Mouse (Mus musculus): ENCODE measurements around the gene Sec24d. TPM values are rescaled to one million over a fixed set of nuclear protein-coding genes. Genes with fewer than 3 reads are reported as not detected.
A peak's percentile ranks its signal among the peaks of the same experiment; 100 is the strongest.

The Sec24d gene
- polyA plus RNA-seq, 1 experiment from 2014 or later, result 10.8 TPM

DNA sequence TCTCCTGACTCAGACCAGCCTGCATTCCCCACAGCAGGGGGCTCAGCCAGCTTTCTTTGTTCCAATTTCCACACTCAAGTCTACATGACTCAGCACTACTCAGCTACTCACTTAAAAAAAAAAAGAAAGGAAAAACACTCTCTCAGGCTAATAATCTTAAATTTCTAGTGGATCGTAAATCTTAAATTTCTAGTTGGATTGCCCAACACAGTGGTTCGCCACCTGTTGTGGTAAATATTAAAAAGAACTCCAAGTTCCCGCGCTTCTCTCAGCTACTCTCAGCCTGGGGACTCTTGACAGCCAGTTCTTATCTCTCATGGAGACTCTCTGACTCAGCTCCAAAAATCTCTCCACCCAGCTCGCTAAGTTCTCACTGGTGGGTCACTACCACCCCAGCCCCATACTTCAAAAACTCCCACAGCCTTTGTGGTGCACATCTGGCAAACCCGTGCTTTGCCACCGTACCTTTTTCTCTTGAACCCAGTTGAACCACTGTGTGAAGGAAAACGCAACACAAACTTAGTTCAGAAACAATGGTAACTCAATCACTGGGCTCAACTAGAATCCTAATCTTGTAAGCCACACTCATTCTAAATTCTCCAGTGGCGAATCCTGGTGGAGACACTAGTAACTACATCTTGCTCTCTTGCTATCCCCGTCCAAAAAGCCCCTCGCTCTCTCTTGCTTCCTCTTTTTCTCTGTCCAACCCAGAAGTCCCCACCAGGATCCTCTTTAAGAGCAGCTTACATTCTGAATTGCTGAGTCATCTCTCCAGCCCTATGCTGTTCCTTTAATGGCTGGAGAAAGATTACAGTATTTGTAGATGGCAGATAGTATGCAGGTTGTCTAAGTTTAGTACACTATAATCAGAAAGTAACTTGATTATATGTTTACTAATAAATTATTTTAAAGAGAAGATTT, 10.8 kb upstream of the Sec24d start:
- 85% methylated on average over 11 of the region's 11 CpGs for WGBS
- ATAC-seq, result no peak
- Histone ChIP-seq H3K4me3 (no peak overlapping the region), H3K4me2 (no peak overlapping the region), H3K27me3 (no peaks in the 10 kb centered on the region), H3K36me3 (ENCODE audit: poor library complexity, severe bottlenecking) (no peaks in the 10 kb centered on the region), H3K27ac (no peak overlapping the region), H3K4me1 (0 out of 2 replicates have a peak, but pooled peaks cover 3% of the 10 kb centered on the region), H3K9me3 (replicated peaks) (peaks cover 4% of the 10 kb centered on the region; the same call in 1 of the 2 replicates), H3K9ac (no peak overlapping the region)

DNA sequence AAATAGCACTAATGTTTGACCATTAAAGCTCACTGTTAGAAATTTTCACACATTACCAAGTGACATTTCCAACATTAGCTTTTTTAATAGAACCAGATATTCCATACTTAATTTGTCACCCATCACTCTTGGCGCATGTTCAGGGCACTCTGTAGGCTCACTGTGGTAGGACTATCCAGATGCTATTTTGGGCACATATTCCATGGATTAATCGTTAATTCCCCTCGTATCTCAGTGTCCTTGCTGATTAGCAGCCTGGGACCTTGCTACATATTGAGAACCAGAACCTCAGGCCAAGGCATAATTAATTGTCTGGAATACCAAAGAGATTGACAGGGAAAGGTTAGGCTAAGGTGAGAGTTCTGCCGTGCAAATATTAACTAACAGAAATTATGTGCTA, 8.5 kb upstream of the Sec24d start:
- H3K4me3 ChIP-seq, result no peak overlapping the region
- peaks cover 4% of the 10 kb centered on the region; the same call in 1 of the 2 replicates for H3K9me3 ChIP-seq (replicated peaks)
- no peaks in the 10 kb centered on the region for H3K36me3 ChIP-seq (ENCODE audit: poor library complexity, severe bottlenecking)
- H3K27me3 ChIP-seq, result no peaks in the 10 kb centered on the region
- 61% methylated on average over 4 of the region's 4 CpGs for WGBS
- no peak overlapping the region for H3K27ac ChIP-seq
- peak; percentile 67; the same call in 1 of the 2 replicates for ATAC-seq
- 0 out of 2 replicates have a peak, but pooled peaks cover 3% of the 10 kb centered on the region for H3K4me1 ChIP-seq
- H3K4me2 ChIP-seq, result no peak overlapping the region
- H3K9ac ChIP-seq, result no peak overlapping the region

DNA sequence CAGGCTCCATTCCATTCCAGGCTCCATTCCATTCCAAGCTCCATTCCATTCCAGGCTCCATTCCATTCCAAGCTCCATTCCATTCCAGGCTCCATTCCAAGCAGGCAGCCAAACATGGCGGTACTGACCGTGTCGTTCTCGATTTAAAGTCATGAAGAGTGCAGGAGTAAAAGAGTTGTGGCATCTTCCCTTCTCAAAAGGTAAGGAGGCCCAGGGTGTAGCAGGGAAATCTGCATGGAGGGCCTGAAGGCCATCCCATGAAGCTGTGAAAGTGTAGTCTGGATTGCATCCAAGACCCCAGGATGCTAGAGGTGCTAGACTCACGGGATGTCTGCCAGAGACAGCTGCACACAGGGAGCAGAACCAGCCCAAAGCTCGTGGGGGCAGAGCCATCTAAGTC, 2.5 kb upstream of the Sec24d start:
- Histone ChIP-seq H3K27me3 (peaks cover 10% of the 10 kb centered on the region; the same call in 1 of the 2 replicates), H3K4me3 (no peak overlapping the region), H3K9me3 (replicated peaks) (no peaks in the 10 kb centered on the region), H3K4me2 (no peak overlapping the region), H3K27ac (no peak overlapping the region), H3K36me3 (ENCODE audit: poor library complexity, severe bottlenecking) (no peaks in the 10 kb centered on the region), H3K9ac (no peak overlapping the region), H3K4me1 (peaks cover 9% of the 10 kb centered on the region; the same call in 1 of the 2 replicates)
- ATAC-seq, result no peak
- WGBS, result 58% methylated on average over 6 of the region's 6 CpGs

DNA sequence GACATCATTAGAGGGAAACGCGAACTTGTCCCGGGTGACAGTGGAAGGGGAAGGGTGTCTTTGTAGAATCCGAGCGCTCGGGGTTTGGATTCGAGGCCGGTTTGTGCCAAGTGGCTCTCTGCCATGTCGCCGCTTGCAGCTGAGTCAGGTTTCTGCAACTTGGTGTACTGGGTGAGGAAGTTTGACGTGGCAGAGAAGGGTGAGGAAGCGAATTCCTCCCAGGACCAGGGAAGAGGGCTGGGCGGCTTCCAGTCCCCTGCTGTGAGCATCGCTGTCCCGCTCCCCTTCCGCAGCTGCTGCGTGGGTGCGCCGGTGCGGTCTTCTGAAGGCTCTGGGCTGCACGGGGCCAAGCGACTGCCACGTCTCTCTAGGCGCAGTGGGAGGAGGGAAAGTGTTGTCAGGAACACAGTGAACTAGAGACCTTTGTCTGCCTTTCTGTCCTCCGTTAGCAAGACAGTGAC, 516 bp downstream of the Sec24d start:
- H3K27ac ChIP-seq, result no peak overlapping the region
- WGBS, result under 1% methylated on average over 24 of the region's 25 CpGs

DNA sequence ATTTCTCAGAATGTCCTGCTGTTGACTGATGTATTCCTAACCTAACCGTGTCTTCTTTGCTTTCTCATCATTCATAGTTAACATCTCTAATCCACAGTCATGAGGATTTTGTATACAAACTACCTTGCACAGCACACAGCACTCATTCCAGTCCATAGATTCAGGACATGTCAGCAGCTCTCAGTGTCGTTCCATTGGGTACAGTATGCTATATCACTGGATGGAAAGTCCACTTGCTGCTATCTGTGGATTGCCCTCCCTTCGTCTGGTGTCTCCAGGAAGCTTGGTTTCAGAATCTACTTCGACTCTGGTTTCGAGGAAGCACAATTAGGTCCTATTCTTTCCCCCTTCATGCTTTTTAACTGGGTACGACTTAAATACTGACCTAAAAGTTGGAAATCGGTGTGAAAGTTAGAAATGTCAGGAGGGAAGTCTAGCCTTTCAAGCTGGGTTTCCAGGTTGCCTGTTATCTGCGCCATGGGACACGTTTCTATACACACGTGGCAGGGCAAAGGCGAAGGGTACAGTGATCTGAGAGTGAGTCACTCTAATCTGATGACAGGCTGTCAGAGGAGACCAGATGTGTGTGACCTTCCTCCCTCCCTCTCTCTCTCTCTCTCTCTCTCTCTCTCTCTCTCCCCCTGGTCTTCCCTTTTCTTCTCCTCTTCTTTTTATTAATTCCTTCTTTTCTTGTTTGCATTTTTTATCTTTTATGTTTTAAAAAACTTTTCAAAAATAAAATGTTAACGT, 15.8 kb downstream of the Sec24d start:
- no peaks in the 10 kb centered on the region; the same call in 1 of the 2 replicates for H3K9me3 ChIP-seq (replicated peaks)
- ATAC-seq, result no peak
- H3K4me2 ChIP-seq, result no peak overlapping the region
- H3K9ac ChIP-seq, result no peak overlapping the region
- no peaks in the 10 kb centered on the region for H3K36me3 ChIP-seq (ENCODE audit: poor library complexity, severe bottlenecking)
- no peak overlapping the region for H3K4me3 ChIP-seq
- H3K4me1 ChIP-seq, result no peaks in the 10 kb centered on the region
- no peak overlapping the region for H3K27ac ChIP-seq
- no peaks in the 10 kb centered on the region for H3K27me3 ChIP-seq
- WGBS, result 87% methylated on average over 12 of the region's 12 CpGs

More for the DNA sequence above, 516 bp downstream of the Sec24d start:
- H3K4me3 ChIP-seq, result peak overlapping the region; percentile 59
- H3K4me1 ChIP-seq, result peaks cover 9% of the 10 kb centered on the region; the same call in 1 of the 2 replicates
- H3K9me3 ChIP-seq (replicated peaks), result no peaks in the 10 kb centered on the region
- peak overlapping the region; percentile 93 for H3K4me2 ChIP-seq
- H3K27me3 ChIP-seq, result peaks cover 10% of the 10 kb centered on the region; the same call in 1 of the 2 replicates
- peak overlapping the region; percentile 67 for H3K9ac ChIP-seq
- peak; percentile 57 for ATAC-seq
- no peaks in the 10 kb centered on the region for H3K36me3 ChIP-seq (ENCODE audit: poor library complexity, severe bottlenecking)

DNA sequence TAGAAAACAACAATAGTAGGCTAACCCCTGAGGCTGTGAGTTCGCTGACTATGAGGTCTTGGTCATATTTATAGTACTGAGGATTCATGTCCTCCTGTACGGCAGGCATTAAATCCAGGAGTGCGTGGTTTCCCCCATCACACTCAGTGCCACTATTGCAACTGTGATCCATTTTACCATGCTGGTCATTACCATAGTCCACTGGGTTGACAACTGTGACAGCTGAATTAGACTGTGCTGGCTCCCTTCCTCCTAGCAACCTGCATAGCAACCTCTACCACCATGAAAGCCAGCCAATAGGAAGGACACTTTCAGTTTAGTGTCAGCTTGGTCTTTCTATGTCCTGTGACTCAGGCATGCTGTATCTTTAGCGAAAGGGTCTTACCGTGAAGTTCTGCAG, 17.0 kb downstream of the Sec24d start:
- Histone ChIP-seq H3K4me1 (no peaks in the 10 kb centered on the region), H3K27ac (no peak overlapping the region), H3K4me2 (no peak overlapping the region), H3K9me3 (replicated peaks) (no peaks in the 10 kb centered on the region; the same call in 1 of the 2 replicates), H3K4me3 (no peak overlapping the region), H3K36me3 (ENCODE audit: poor library complexity, severe bottlenecking) (no peaks in the 10 kb centered on the region), H3K9ac (no peak overlapping the region), H3K27me3 (no peaks in the 10 kb centered on the region)
- no peak for ATAC-seq
- whole genome bisulfite sequencing, result 97% methylated on average over 5 of the region's 5 CpGs

DNA sequence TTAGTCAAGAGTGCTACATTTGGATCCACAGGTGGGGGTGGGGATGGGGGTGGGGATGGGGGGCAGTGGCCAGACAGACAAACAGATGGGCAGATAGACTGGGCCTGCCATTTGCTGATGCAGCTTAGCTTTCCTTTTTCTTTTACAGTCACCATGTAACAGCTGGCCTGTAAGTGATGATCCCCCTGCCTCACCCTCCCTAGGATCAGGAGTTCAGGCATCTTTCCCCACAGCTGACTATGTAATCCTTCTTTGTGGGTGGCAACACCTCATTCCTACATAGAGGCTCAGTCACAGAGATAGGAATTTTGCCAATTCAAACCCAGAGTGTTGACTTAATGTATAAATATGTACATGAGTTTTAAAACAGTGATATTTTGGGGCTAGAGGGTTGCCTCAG, 18.4 kb downstream of the Sec24d start:
- Histone ChIP-seq H3K4me2 (no peak overlapping the region), H3K27me3 (no peaks in the 10 kb centered on the region), H3K27ac (no peak overlapping the region), H3K4me1 (no peaks in the 10 kb centered on the region), H3K9ac (no peak overlapping the region), H3K9me3 (replicated peaks) (no peaks in the 10 kb centered on the region; the same call in 1 of the 2 replicates), H3K36me3 (ENCODE audit: poor library complexity, severe bottlenecking) (no peaks in the 10 kb centered on the region), H3K4me3 (no peak overlapping the region)
- no peak for ATAC-seq

DNA sequence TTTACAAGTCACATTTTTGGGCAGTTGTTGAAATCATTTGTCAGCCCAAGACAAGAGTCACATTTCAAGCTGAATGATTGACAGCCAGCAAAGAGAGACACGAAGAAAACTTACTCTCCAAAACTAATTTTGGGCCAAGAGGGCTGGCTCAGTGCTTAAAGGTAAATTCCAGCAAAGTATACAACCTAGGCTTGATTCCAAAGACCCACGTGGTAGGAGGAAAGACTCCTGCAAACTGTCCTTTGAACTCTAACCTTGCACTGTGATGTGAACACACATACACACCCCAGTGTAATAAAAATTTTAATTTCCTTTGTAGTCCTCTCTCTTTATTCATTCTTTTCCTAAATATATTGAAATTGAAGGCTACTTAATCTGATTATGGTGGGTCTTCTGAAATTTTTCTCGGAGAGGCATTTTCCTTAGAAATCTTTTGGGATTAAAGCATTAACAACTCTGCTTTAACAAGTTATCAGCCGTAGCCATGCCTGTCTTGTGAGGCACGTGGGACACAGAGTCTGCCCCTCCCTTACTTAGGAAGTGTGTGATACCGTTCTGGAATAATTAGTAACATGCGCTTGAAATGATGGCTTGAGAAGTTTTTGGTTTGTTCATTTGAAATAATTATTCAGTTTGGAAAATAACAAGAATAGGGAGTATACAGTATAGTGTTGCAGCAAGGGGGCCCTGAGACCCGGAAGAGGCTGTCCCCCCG, 21.8 kb downstream of the Sec24d start:
- Histone ChIP-seq H3K4me3 (no peak overlapping the region), H3K9ac (no peak overlapping the region), H3K4me1 (no peaks in the 10 kb centered on the region), H3K4me2 (no peak overlapping the region), H3K9me3 (replicated peaks) (no peaks in the 10 kb centered on the region), H3K27ac (no peak overlapping the region), H3K27me3 (no peaks in the 10 kb centered on the region), H3K36me3 (ENCODE audit: poor library complexity, severe bottlenecking) (no peaks in the 10 kb centered on the region)
- no peak for ATAC-seq
- WGBS, result 59% methylated on average over 9 of the region's 9 CpGs

DNA sequence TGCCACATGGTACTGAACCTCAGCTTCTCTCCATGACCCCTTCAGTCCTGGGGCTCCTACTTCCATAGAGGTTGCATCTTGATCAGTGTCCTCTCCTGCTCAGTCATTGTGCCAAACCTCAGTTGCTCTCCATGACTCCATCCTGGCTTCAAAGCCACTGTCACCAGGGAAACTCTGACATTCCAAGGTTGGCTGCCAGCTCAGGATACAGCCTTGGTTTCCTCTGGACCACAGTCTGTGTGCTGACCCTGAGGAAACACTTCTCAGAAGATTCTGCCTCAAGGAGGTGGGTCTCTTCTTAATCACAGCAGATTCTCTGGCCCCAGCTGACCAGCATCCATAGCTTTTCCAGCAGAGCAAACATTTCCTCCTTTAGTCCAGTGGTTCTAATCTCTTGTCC, 24.4 kb downstream of the Sec24d start:
- Histone ChIP-seq H3K36me3 (ENCODE audit: poor library complexity, severe bottlenecking) (no peaks in the 10 kb centered on the region), H3K9me3 (replicated peaks) (no peaks in the 10 kb centered on the region), H3K9ac (no peak overlapping the region), H3K27ac (no peak overlapping the region), H3K4me1 (peaks cover 2% of the 10 kb centered on the region; the same call in 1 of the 2 replicates), H3K27me3 (no peaks in the 10 kb centered on the region), H3K4me3 (no peak overlapping the region), H3K4me2 (no peak overlapping the region)
- no peak for ATAC-seq

DNA sequence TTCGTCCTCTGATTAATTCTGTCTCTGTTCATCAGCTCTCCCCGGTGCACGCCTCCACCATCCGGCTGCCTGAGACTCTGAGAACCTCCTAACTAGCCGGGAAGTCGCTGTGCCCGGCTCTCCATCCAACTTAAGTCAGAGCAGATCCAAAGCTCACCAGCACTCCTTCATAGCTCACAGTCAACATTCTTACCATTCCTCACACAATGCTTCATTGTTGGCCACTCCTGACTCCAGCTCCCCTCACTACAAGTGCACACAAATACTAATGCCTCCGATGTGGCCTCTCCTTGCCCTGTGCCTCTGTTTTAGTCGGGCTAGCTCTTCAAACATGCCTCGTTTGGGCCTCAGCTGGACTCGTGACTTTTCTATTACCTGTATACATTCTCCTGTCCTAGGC, 29.4 kb downstream of the Sec24d start:
- Histone ChIP-seq H3K4me1 (peaks cover 5% of the 10 kb centered on the region; the same call in 1 of the 2 replicates), H3K4me3 (no peak overlapping the region), H3K36me3 (ENCODE audit: poor library complexity, severe bottlenecking) (no peaks in the 10 kb centered on the region), H3K9ac (no peak overlapping the region), H3K27me3 (no peaks in the 10 kb centered on the region), H3K4me2 (no peak overlapping the region), H3K27ac (no peak overlapping the region; the same call in 1 of the 2 replicates), H3K9me3 (replicated peaks) (no peaks in the 10 kb centered on the region)
- no peak for ATAC-seq
- WGBS, result 68% methylated on average over 11 of the region's 11 CpGs

DNA sequence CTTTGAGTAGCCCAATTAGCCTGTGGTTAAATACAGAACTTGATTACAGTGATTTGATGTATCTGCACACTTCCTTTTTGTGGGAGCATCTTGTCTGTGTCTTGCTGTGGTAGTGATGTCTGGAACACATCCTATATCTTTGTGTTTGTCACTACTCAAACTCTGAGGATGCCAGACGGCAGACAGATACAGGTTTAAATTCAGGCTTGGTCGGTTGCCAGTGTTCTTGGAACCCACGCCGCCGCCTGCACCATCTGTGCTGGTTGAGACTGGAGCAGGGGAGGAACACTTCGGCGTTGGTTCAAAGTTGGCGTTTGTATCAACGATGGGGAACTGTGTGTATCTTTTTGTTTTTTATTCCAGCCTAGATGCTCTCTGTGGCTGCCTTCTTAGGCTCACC, 31.0 kb downstream of the Sec24d start:
- 78% methylated on average over 9 of the region's 9 CpGs for WGBS
- H3K27me3 ChIP-seq, result no peaks in the 10 kb centered on the region
- peak; percentile 88 for ATAC-seq
- no peak overlapping the region for H3K4me2 ChIP-seq
- H3K36me3 ChIP-seq (ENCODE audit: poor library complexity, severe bottlenecking), result peaks cover 4% of the 10 kb centered on the region; the same call in 1 of the 2 replicates
- H3K27ac ChIP-seq, result peak overlapping the region; percentile 41
- H3K9ac ChIP-seq, result no peak overlapping the region
- H3K4me3 ChIP-seq, result no peak overlapping the region
- peaks cover 5% of the 10 kb centered on the region; the same call in 1 of the 2 replicates for H3K4me1 ChIP-seq
- H3K9me3 ChIP-seq (replicated peaks), result 0 out of 2 replicates have a peak, but pooled peaks cover 3% of the 10 kb centered on the region

Data from forebrain, embryonic 13.5 days (tissue).